Mouse (Mus musculus): ENCODE measurements around the gene Rnf103. TPM values are rescaled to one million over a fixed set of nuclear protein-coding genes. Genes with fewer than 3 reads are reported as not detected.

Rnf103 gene
- total RNA-seq, 2 experiments from 2014 or later, result 21.7 to 26.1 TPM

GRCm38 (mm10) chr6:71487966-71488365 is 5.7 kb upstream of the Rnf103 start:
- no peak for DNase-seq (ENCODE audit: low spot score)
- intact Hi-C loops (cut with DNase I), result no loop called here

GRCm38 (mm10) chr6:71492136-71492535 is 1.6 kb upstream of the Rnf103 start:
- no peak for DNase-seq (ENCODE audit: low spot score)
- intact Hi-C loops (cut with DNase I), result loop anchor here (5.0 to 10.0 kb wide), 3 partner anchors 140 to 313 kb away; partner anchors contain the start of genes Kdm3a and Krcc1

GRCm38 (mm10) chr6:71492756-71493674 is 679 bp upstream of the Rnf103 start:
- intact Hi-C loops (cut with DNase I), result loop anchor here (5.0 to 10.0 kb wide), 3 partner anchors 139 to 312 kb away; partner anchors contain the start of genes Kdm3a and Krcc1
- no peak for DNase-seq (ENCODE audit: low spot score)

GRCm38 (mm10) chr6:71494341-71495020 is 787 bp downstream of the Rnf103 start:
- intact Hi-C loops (cut with DNase I), result loop anchor here (2.0 to 10.0 kb wide), 5 partner anchors 50 to 310 kb away; partner anchors contain the start of genes Kdm3a, Krcc1 and Rmnd5a
- DNase-seq (ENCODE audit: low spot score), result peak; percentile 45

GRCm38 (mm10) chr6:71500575-71500974 is 6.9 kb downstream of the Rnf103 start:
- no peak for DNase-seq (ENCODE audit: low spot score)
- intact Hi-C loops (cut with DNase I), result no loop called here

GRCm38 (mm10) chr6:71503001-71503400 is 9.3 kb downstream of the Rnf103 start:
- no peak for DNase-seq (ENCODE audit: low spot score)
- intact Hi-C loops (cut with DNase I), result no loop called here

- intact Hi-C loops (cut with DNase I), result no loop called here
Observed at GRCm38 (mm10) chr6:71503670-71504069, 10.0 kb downstream of the Rnf103 start.

GRCm38 (mm10) chr6:71504091-71504490 is 10.4 kb downstream of the Rnf103 start:
- intact Hi-C loops (cut with DNase I), result no loop called here
- no peak for DNase-seq (ENCODE audit: low spot score)

More at GRCm38 (mm10) chr6:71503670-71504069, 10.0 kb downstream of the Rnf103 start:
- no peak for DNase-seq (ENCODE audit: low spot score)

GRCm38 (mm10) chr6:71505671-71506070 is 12.0 kb downstream of the Rnf103 start:
- no peak for DNase-seq (ENCODE audit: low spot score)
- intact Hi-C loops (cut with DNase I), result no loop called here

- no peak for DNase-seq (ENCODE audit: low spot score)
- intact Hi-C loops (cut with DNase I), result no loop called here
Observed at GRCm38 (mm10) chr6:71519476-71519875, 25.8 kb downstream of the Rnf103 start.

GRCm38 (mm10) chr6:71525556-71525955 is 31.9 kb downstream of the Rnf103 start:
- intact Hi-C loops (cut with DNase I), result no loop called here
- DNase-seq (ENCODE audit: low spot score), result no peak

- intact Hi-C loops (cut with DNase I), result no loop called here
- DNase-seq (ENCODE audit: low spot score), result no peak
Observed at GRCm38 (mm10) chr6:71527056-71527455, 33.4 kb downstream of the Rnf103 start.

GRCm38 (mm10) chr6:71527826-71528225 is 34.1 kb downstream of the Rnf103 start:
- intact Hi-C loops (cut with DNase I), result no loop called here
- no peak for DNase-seq (ENCODE audit: low spot score)

- intact Hi-C loops (cut with DNase I), result no loop called here
- DNase-seq (ENCODE audit: low spot score), result no peak
Observed at GRCm38 (mm10) chr6:71530176-71530575, 36.5 kb downstream of the Rnf103 start.

- no peak for DNase-seq (ENCODE audit: low spot score)
Observed at GRCm38 (mm10) chr6:71537286-71537685, 43.6 kb downstream of the Rnf103 start.

GRCm38 (mm10) chr6:71543686-71544499 is 50.2 kb downstream of the Rnf103 start, which contains the start of gene Chmp3:
Chmp3 (plus strand) TSS chr6:71543797.
- DNase-seq (ENCODE audit: low spot score), result peak; percentile 94
- intact Hi-C loops (cut with DNase I), result loop anchor here (2.0 kb wide), 2 partner anchors 49 to 103 kb away; partner anchors contain the start of gene Rmnd5a

More at GRCm38 (mm10) chr6:71537286-71537685, 43.6 kb downstream of the Rnf103 start:
- intact Hi-C loops (cut with DNase I), result no loop called here

- peak; percentile 41 for DNase-seq (ENCODE audit: low spot score)
- intact Hi-C loops (cut with DNase I), result no loop called here
Observed at GRCm38 (mm10) chr6:71555507-71555951, 61.8 kb downstream of the Rnf103 start.

- no peak for DNase-seq (ENCODE audit: low spot score)
- intact Hi-C loops (cut with DNase I), result no loop called here
Observed at GRCm38 (mm10) chr6:71556826-71557225, 63.1 kb downstream of the Rnf103 start.
